Mouse (Mus musculus) heart, adult 11 months (tissue): ENCODE measurements around the gene Hist1h2bb.
"Not testable (repeated sequence)": the region's sequence is repeated elsewhere in the genome, so short reads cannot be mapped to it uniquely, and the experiment has no call there.

Experiments used
- DNase-seq: peaks from one replicate; pipeline ENCODE4 v3.0.0; 2022

Hist1h2bb gene

DNA sequence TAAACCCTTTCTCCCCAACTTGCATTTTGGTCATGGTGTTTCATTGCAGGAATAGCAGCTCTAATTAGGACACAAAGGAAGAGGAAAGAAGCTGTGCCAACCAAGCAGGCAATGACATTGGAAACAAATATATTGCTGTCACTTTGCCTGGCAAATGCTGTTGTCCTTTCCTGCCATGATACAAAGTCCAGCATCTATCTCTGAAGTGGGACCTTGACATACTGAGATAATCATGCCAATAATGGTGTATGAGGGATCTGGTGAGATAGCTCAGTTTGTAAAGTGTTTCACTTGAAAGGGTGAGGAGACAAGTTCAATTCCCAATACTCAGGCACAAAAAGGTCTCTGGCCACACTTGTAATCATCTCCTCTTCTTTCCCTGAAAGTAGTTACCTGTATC, 20.2 kb downstream of the Hist1h2bb start:
- no peak for DNase-seq

DNA sequence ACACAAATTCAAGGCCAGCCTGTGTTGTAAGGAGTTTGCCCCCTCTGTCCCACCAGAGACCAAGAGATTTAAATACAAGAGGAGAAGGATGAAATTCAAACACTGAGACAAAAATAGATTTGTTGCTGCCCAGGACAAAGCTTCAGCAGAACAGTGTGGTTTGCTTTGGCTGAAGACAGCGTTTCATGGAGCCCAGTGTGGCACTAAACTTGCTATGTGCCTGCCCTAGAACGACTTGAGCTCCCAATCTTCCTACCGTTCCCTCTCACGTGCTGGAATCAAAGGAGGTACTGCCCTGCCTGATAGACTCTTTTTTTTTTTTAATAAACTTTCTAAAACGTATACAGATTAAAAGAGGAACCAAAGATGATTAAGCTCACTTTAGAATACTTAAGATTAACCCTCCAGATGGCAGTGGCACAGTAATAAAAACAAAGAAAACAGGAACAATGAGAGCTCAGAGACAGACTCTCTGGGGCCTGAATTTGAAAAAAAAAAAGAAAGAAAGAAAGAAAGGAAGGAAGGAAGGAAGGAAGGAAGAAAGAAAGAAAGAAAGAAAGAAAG, 22.4 kb downstream of the Hist1h2bb start:
- DNase-seq: peak; percentile 56

DNA sequence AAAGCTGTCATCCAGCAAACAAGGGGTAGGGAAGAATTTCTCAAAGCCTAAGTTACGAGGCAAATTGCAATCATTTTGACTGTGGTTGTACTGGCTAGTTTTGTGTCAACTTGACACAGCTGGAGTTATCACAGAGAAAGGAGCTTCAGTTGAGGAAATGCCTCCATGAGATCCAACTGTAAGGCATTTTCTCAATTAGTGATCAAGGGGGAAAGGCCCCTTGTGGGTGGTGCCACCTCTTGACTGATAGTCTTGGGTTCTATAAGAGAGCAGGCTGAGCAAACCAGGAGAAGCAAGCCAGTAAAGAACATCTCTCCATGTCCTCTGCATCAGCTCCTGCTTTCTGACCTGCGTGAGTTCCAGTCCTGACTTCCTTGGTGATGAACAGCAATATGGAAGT, 23.1 kb downstream of the Hist1h2bb start, which contains the start of gene Trim38:
Gene Trim38, plus strand, starts transcription at position 301 of the 400 bp plus-strand sequence.
- not testable (repeated sequence) for DNase-seq

GRCm38 (mm10) chr13:23772561-23773313, 26.2 kb downstream of the Hist1h2bb start:
- peak; percentile 95 for DNase-seq

DNA sequence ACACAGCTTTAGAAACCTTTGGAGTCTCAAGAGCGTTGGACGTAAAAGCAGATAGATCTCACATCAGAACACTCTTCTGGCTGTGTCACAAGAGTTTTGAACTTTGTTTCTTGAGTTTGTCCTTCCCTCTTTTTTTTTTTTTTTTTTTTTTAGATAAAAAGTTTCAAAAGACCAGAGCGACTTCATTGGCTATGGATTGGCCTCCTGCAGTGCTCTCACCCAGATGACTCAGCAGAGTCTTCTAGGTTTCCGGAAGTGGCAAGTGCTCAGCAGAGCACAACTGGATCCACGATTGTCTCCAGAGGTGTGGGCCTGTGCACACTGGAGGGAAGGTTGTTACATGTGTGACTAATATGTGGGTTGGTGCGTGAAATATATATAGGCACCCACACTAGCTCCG, 31.8 kb downstream of the Hist1h2bb start:
- peak; percentile 69 for DNase-seq

GRCm38 (mm10) chr13:23779025-23779424, 32.5 kb downstream of the Hist1h2bb start:
- peak; percentile 72 for DNase-seq

GRCm38 (mm10) chr13:23792520-23792919, 46.0 kb downstream of the Hist1h2bb start:
- DNase-seq: no peak
